Comparison of ENCODE assay signal across 18 mouse cellular contexts in the genomic region with DNA sequence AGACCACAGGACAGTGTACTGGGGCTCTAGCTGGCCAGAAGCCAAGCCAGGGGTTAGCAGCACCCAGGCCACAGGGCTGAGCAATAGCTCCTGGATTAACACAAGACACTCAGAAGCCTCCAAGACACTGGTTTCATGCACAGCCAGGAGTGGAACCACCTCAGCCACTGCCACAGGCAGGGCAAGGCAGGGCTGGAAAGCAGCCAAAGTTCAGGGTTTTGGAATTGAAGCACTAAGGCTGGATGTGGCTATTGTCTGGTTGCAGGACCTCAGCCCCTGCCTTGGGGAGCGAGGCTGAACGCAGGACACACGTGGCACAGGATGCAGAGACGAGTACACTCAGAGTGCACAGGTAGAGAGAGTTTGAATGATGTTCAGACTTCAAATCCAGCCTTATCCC. TPM values are rescaled to one million over a fixed set of nuclear protein-coding genes. Genes with fewer than 3 reads are reported as not detected.
DNase-seq lines count a peak whose midpoint lies in the region; ATAC-seq and TF ChIP-seq lines count a peak whose summit lies in the region.
"Had no signal": no experiment of that assay in that cellular context is flagged by ENCODE, and none has a peak within 500 bp of the region (broad histone marks: within the 10 kb centered on the region; RNA-seq: fewer than 3 reads in every experiment).

No protein-coding gene starts in this region.

- 0 out of 2 replicates have a peak overlapping the region, but pooled peaks have one; percentile 8 for H3K9ac ChIP-seq in embryonic facial prominence, embryonic 14.5 days (ENCODE audit: low read depth, low read length)
- no peak overlapping the region for H3K9ac ChIP-seq in hindbrain, embryonic 13.5 days
- no peak overlapping the region for H3K9ac ChIP-seq in midbrain, embryonic 14.5 days (replicated peaks; ENCODE audit: low read length)
- H3K9ac ChIP-seq: lung, embryonic 15.5 days; neural tube, embryonic 12.5 days had no signal

- WGBS in embryonic facial prominence, embryonic 14.5 days = 76% methylated on average over 4 of the region's 4 CpGs
- 84% methylated on average over 4 of the region's 4 CpGs for WGBS in embryonic facial prominence, embryonic 10.5 days
- WGBS in hindbrain, embryonic 10.5 days = 95% methylated on average over 4 of the region's 4 CpGs
- WGBS in hindbrain, embryonic 13.5 days = 86% methylated on average over 4 of the region's 4 CpGs
- 82% methylated on average over 4 of the region's 4 CpGs for WGBS in midbrain, embryonic 14.5 days
- WGBS in midbrain, embryonic 10.5 days = 91% methylated on average over 4 of the region's 4 CpGs

- ATAC-seq in embryonic facial prominence, embryonic 14.5 days (ENCODE audit: low read depth) = no peak
- no peak for ATAC-seq in hindbrain, embryonic 13.5 days (ENCODE audit: low FRiP score)
- ATAC-seq in midbrain, embryonic 14.5 days (ENCODE audit: low FRiP score, low TSS enrichment) = no peak

- no peak for TF ChIP-seq CTCF in brain, embryonic 14.5 days (IDR thresholded peaks at IDR 0.05; ENCODE audit: borderline replicate concordance, extremely low read depth, insufficient read depth, insufficient read length)

- no peak overlapping the region for H3K4me2 ChIP-seq in embryonic facial prominence, embryonic 14.5 days (ENCODE audit: low read depth, low read length)
- no peak overlapping the region for H3K4me2 ChIP-seq in hindbrain, embryonic 13.5 days
- H3K4me2 ChIP-seq in midbrain, embryonic 14.5 days (ENCODE audit: low read length) = no peak overlapping the region
- H3K4me2 ChIP-seq: heart, embryonic 11.5 days; liver, embryonic 11.5 days; lung, embryonic 15.5 days; neural tube, embryonic 12.5 days had no signal

- no peak for DNase-seq in embryonic facial prominence, embryonic 14.5 days (ENCODE audit: low spot score)
- DNase-seq in embryonic facial prominence, embryonic 10.5 days (ENCODE audit: low spot score) = no peak
- no peak for DNase-seq in hindbrain, embryonic 10.5 days (ENCODE audit: low spot score)
- DNase-seq in midbrain, embryonic 14.5 days = peak; percentile 17
- no peak for DNase-seq in midbrain, embryonic 10.5 days (ENCODE audit: low spot score)
- peak; percentile 22 for DNase-seq in brain, embryonic 14.5 days (ENCODE audit: low read depth)
- no peak for DNase-seq in left cerebral cortex, postnatal 25 days (ENCODE audit: low spot score in 2 of 2)
- DNase-seq: adrenal gland, adult 2 months; cerebellum, postnatal 36 days; gastrocnemius, postnatal 25 days; kidney, adult 8-10 months; left cerebral cortex, postnatal 4 days; right cerebral cortex, postnatal 4 days had no signal

- no peak for TF ChIP-seq POLR2A in brain, embryonic 14.5 days (IDR thresholded peaks at IDR 0.05; ENCODE audit: borderline replicate concordance, extremely low read depth, insufficient read depth, insufficient read length, poor library complexity, severe bottlenecking)

- H3K36me3 ChIP-seq in embryonic facial prominence, embryonic 14.5 days (ENCODE audit: control insufficient read depth, insufficient read depth, low read length) = peaks cover 90% of the 10 kb centered on the region
- peaks cover 57% of the 10 kb centered on the region for H3K36me3 ChIP-seq in embryonic facial prominence, embryonic 10.5 days (replicated peaks)
- H3K36me3 ChIP-seq in hindbrain, embryonic 10.5 days = peaks cover 81% of the 10 kb centered on the region
- H3K36me3 ChIP-seq in hindbrain, embryonic 13.5 days = peaks cover 5% of the 10 kb centered on the region
- 0 out of 2 replicates have a peak, but pooled peaks cover 2% of the 10 kb centered on the region for H3K36me3 ChIP-seq in midbrain, embryonic 14.5 days (ENCODE audit: control insufficient read depth, insufficient read depth, low read length)
- peaks cover 80% of the 10 kb centered on the region for H3K36me3 ChIP-seq in midbrain, embryonic 10.5 days

- H3K4me1 ChIP-seq in embryonic facial prominence, embryonic 14.5 days (ENCODE audit: control insufficient read depth, insufficient read depth, low read length) = no peaks in the 10 kb centered on the region
- no peaks in the 10 kb centered on the region for H3K4me1 ChIP-seq in embryonic facial prominence, embryonic 10.5 days
- H3K4me1 ChIP-seq in hindbrain, embryonic 10.5 days (replicated peaks) = no peaks in the 10 kb centered on the region
- peaks cover 4% of the 10 kb centered on the region; the same call in 1 of the 2 replicates for H3K4me1 ChIP-seq in hindbrain, embryonic 13.5 days (replicated peaks)
- H3K4me1 ChIP-seq in midbrain, embryonic 14.5 days (ENCODE audit: control insufficient read depth, insufficient read depth, low read length) = no peaks in the 10 kb centered on the region
- H3K4me1 ChIP-seq in midbrain, embryonic 10.5 days = no peaks in the 10 kb centered on the region
- H3K4me1 ChIP-seq: lung, embryonic 15.5 days; neural tube, embryonic 12.5 days had no signal

- H3K27ac ChIP-seq in embryonic facial prominence, embryonic 14.5 days (replicated peaks; ENCODE audit: low read depth, low read length) = no peak overlapping the region
- no peak overlapping the region for H3K27ac ChIP-seq in embryonic facial prominence, embryonic 10.5 days (replicated peaks)
- H3K27ac ChIP-seq in hindbrain, embryonic 10.5 days = 0 out of 2 replicates have a peak overlapping the region, but pooled peaks have one; percentile 14
- no peak overlapping the region for H3K27ac ChIP-seq in hindbrain, embryonic 13.5 days
- no peak overlapping the region for H3K27ac ChIP-seq in midbrain, embryonic 14.5 days (replicated peaks; ENCODE audit: low read depth, low read length)
- H3K27ac ChIP-seq in midbrain, embryonic 10.5 days (replicated peaks) = no peak overlapping the region; the same call in 1 of the 2 replicates
- H3K27ac ChIP-seq: lung, embryonic 15.5 days; neural tube, embryonic 12.5 days had no signal

- H3K4me3 ChIP-seq in embryonic facial prominence, embryonic 14.5 days (ENCODE audit: low read depth, low read length) = no peak overlapping the region
- no peak overlapping the region for H3K4me3 ChIP-seq in embryonic facial prominence, embryonic 10.5 days
- no peak overlapping the region for H3K4me3 ChIP-seq in hindbrain, embryonic 10.5 days
- no peak overlapping the region for H3K4me3 ChIP-seq in hindbrain, embryonic 13.5 days
- H3K4me3 ChIP-seq in midbrain, embryonic 14.5 days (replicated peaks; ENCODE audit: low read depth, low read length) = no peak overlapping the region
- no peak overlapping the region for H3K4me3 ChIP-seq in midbrain, embryonic 10.5 days
- H3K4me3 ChIP-seq: lung, embryonic 15.5 days; neural tube, embryonic 12.5 days had no signal

- intact Hi-C loops in left cerebral cortex, postnatal 25 days (cut with DNase I) = no loop called here

- no peaks in the 10 kb centered on the region for H3K27me3 ChIP-seq in embryonic facial prominence, embryonic 14.5 days (replicated peaks; ENCODE audit: control insufficient read depth, insufficient read depth, low read length)
- no peaks in the 10 kb centered on the region for H3K27me3 ChIP-seq in embryonic facial prominence, embryonic 10.5 days (replicated peaks; ENCODE audit: low read depth, poor library complexity, severe bottlenecking)
- H3K27me3 ChIP-seq in hindbrain, embryonic 10.5 days (ENCODE audit: insufficient read depth, poor library complexity, severe bottlenecking) = no peaks in the 10 kb centered on the region
- H3K27me3 ChIP-seq in hindbrain, embryonic 13.5 days = no peaks in the 10 kb centered on the region
- H3K27me3 ChIP-seq in midbrain, embryonic 14.5 days (ENCODE audit: control insufficient read depth, insufficient read depth, low read length) = no peaks in the 10 kb centered on the region
- no peaks in the 10 kb centered on the region for H3K27me3 ChIP-seq in midbrain, embryonic 10.5 days (ENCODE audit: low read depth, poor library complexity, severe bottlenecking)
- H3K27me3 ChIP-seq: lung, embryonic 15.5 days; neural tube, embryonic 12.5 days had no signal

- H3K9me3 ChIP-seq in embryonic facial prominence, embryonic 14.5 days (ENCODE audit: control insufficient read depth, low read length) = no peaks in the 10 kb centered on the region
- no peaks in the 10 kb centered on the region for H3K9me3 ChIP-seq in embryonic facial prominence, embryonic 10.5 days
- no peaks in the 10 kb centered on the region for H3K9me3 ChIP-seq in hindbrain, embryonic 10.5 days
- no peaks in the 10 kb centered on the region for H3K9me3 ChIP-seq in hindbrain, embryonic 13.5 days
- H3K9me3 ChIP-seq in midbrain, embryonic 14.5 days (ENCODE audit: control insufficient read depth, low read length) = no peaks in the 10 kb centered on the region
- no peaks in the 10 kb centered on the region for H3K9me3 ChIP-seq in midbrain, embryonic 10.5 days (replicated peaks)
- H3K9me3 ChIP-seq: lung, embryonic 15.5 days; neural tube, embryonic 12.5 days had no signal

RNA-seq across cellular contexts. Expression of gene Csf1, which starts 10.8 kb away (rescaled TPM):
- 18.1 and 21.4 TPM in 2 replicates for polyA plus RNA-seq in embryonic facial prominence, embryonic 14.5 days (2014; fragmentation: Nextera tagmentation; extraction: Ambion mirVana)
- 3.8 and 4.4 TPM in 2 replicates for polyA plus RNA-seq in embryonic facial prominence, embryonic 10.5 days (2016; fragmentation: Nextera tagmentation; extraction: Ambion mirVana)
- 7.2 TPM in 2 replicates for polyA plus RNA-seq in hindbrain, embryonic 10.5 days (2016; fragmentation: Nextera tagmentation; extraction: Ambion mirVana)
- polyA plus RNA-seq in hindbrain, embryonic 13.5 days (2015; fragmentation: Nextera tagmentation; extraction: Ambion mirVana) = 6.3 and 6.5 TPM in 2 replicates
- polyA plus RNA-seq in midbrain, embryonic 14.5 days (2014; fragmentation: Nextera tagmentation; extraction: Ambion mirVana) = 2.3 and 7.6 TPM in 2 replicates
- 6.5 and 7.7 TPM in 2 replicates for polyA plus RNA-seq in midbrain, embryonic 10.5 days (2016; fragmentation: Nextera tagmentation; extraction: Ambion mirVana)
- polyA plus RNA-seq in brain, embryonic 14.5 days (2012; rRNA removed) = 6.4 and 8.5 TPM in 2 replicates
- 10 to 100 TPM; 10.7 to 11.2 TPM for total RNA-seq in left cerebral cortex, postnatal 25 days (2021)

RNA-seq across cellular contexts. Expression of gene Ahcyl1, which starts 53.1 kb away (rescaled TPM):
- 89.3 and 95.0 TPM in 2 replicates for polyA plus RNA-seq in embryonic facial prominence, embryonic 14.5 days (2014; fragmentation: Nextera tagmentation; extraction: Ambion mirVana)
- 88.7 and 88.8 TPM in 2 replicates for polyA plus RNA-seq in embryonic facial prominence, embryonic 10.5 days (2016; fragmentation: Nextera tagmentation; extraction: Ambion mirVana)
- polyA plus RNA-seq in hindbrain, embryonic 10.5 days (2016; fragmentation: Nextera tagmentation; extraction: Ambion mirVana) = 86.7 and 90.7 TPM in 2 replicates
- polyA plus RNA-seq in hindbrain, embryonic 13.5 days (2015; fragmentation: Nextera tagmentation; extraction: Ambion mirVana) = 106 and 108 TPM in 2 replicates
- polyA plus RNA-seq in midbrain, embryonic 14.5 days (2014; fragmentation: Nextera tagmentation; extraction: Ambion mirVana) = 127 and 142 TPM in 2 replicates
- polyA plus RNA-seq in midbrain, embryonic 10.5 days (2016; fragmentation: Nextera tagmentation; extraction: Ambion mirVana) = 92.4 and 99.8 TPM in 2 replicates
- polyA plus RNA-seq in brain, embryonic 14.5 days (2012; rRNA removed) = 173 and 195 TPM in 2 replicates
- 100 to 1,000 TPM; 324 to 332 TPM for total RNA-seq in left cerebral cortex, postnatal 25 days (2021)

Comparison
In these comparisons a context has a peak if more than half of its experiments do, and no peak if none do; other contexts are left out.
1. DNase-seq: peak in midbrain, embryonic 14.5 days (single experiment) and brain, embryonic 14.5 days (single experiment); none in embryonic facial prominence, embryonic 14.5 days (single experiment), embryonic facial prominence, embryonic 10.5 days (single experiment), hindbrain, embryonic 10.5 days (single experiment), midbrain, embryonic 10.5 days (single experiment) and left cerebral cortex, postnatal 25 days (0 of 2).